Mouse (Mus musculus) midbrain, embryonic 12.5 days (tissue): Measurements from ENCODE around the gene 6820408C15Rik. TPM values are rescaled to one million over a fixed set of nuclear protein-coding genes. Genes with fewer than 3 reads are reported as not detected.

Source experiments
- ATAC-seq: fragments of 200-750 bp; cut with Nextera tagmentation; 2 replicates; pipeline ENCODE4 v1.8.0; 2017; ENCODE audit warnings: low read depth, moderate TSS enrichment, moderate library complexity; ENCODE audit not compliant: low FRiP score
- H3K27ac ChIP-seq: fragments of 300-500 bp; sonication (generic); replicated peaks from 2 replicates; pipeline ENCODE4 v1.5.1; 2016; ENCODE audit warnings: mild to moderate bottlenecking
- H3K27me3 ChIP-seq: fragments of 300-500 bp; sonication (generic); 2 replicates; pipeline ENCODE4 v1.6.1; 2016; ENCODE audit warnings: mild to moderate bottlenecking
- H3K36me3 ChIP-seq: fragments of 300-500 bp; sonication (generic); 2 replicates; pipeline ENCODE4 v1.6.1; 2016
- H3K4me1 ChIP-seq: fragments of 300-500 bp; sonication (generic); 2 replicates; pipeline ENCODE4 v1.6.1; 2016
- H3K4me2 ChIP-seq: fragments of 300-500 bp; sonication (generic); replicated peaks from 2 replicates; pipeline ENCODE4 v1.6.1; 2016; ENCODE audit warnings: mild to moderate bottlenecking, moderate library complexity
- H3K4me3 ChIP-seq: fragments of 300-500 bp; sonication (generic); 2 replicates; pipeline ENCODE4 v1.5.1; 2016; ENCODE audit warnings: mild to moderate bottlenecking
- H3K9ac ChIP-seq: fragments of 300-500 bp; sonication (generic); replicated peaks from 2 replicates; pipeline ENCODE4 v1.6.1; 2016; ENCODE audit warnings: mild to moderate bottlenecking, moderate library complexity
- H3K9me3 ChIP-seq: fragments of 300-500 bp; sonication (generic); 2 replicates; pipeline ENCODE4 v1.6.1; 2016; ENCODE audit warnings: mild to moderate bottlenecking
- WGBS: fragments of 180-500 bp; shearing (Covaris S2); methylation state at CpG from one replicate; pipeline ENCODE4 v1.1.7; 2016; 5-methylcytosine and 5-hydroxymethylcytosine counted together
- polyA plus RNA-seq: library from polyadenylated mRNA; unstranded; fragments of >200 nt; fragmentation: Nextera tagmentation; extraction: Ambion mirVana; gene quantifications from 2 replicates; pipeline ENCODE4 v1.2.1, GENCODE M21; 2016

The 6820408C15Rik gene
- polyA plus RNA-seq, 1 experiment from 2014 or later: 0.54 TPM

GRCm38 (mm10) chr2:152443281-152443680 is 27.9 kb downstream of the 6820408C15Rik start:
- ATAC-seq: no peak

GRCm38 (mm10) chr2:152446642-152447041 is 31.3 kb downstream of the 6820408C15Rik start:
- WGBS: 69% methylated on average over 2 of the region's 2 CpGs
- Histone ChIP-seq H3K27me3 (0 out of 2 replicates have a peak, but pooled peaks cover 5% of the 10 kb centered on the region), H3K4me2 (no peak overlapping the region), H3K4me1 (no peaks in the 10 kb centered on the region), H3K9ac (no peak overlapping the region), H3K9me3 (no peaks in the 10 kb centered on the region), H3K27ac (no peak overlapping the region), H3K4me3 (no peak overlapping the region), H3K36me3 (no peaks in the 10 kb centered on the region)
- no peak for ATAC-seq

More at GRCm38 (mm10) chr2:152443281-152443680, 27.9 kb downstream of the 6820408C15Rik start:
- no peak overlapping the region for H3K4me3 ChIP-seq
- H3K4me1 ChIP-seq: no peaks in the 10 kb centered on the region
- H3K4me2 ChIP-seq: no peak overlapping the region
- H3K27me3 ChIP-seq: no peaks in the 10 kb centered on the region
- H3K27ac ChIP-seq: no peak overlapping the region
- no peaks in the 10 kb centered on the region for H3K36me3 ChIP-seq
- WGBS: 88% methylated on average over 8 of the region's 8 CpGs
- H3K9me3 ChIP-seq: no peaks in the 10 kb centered on the region
- H3K9ac ChIP-seq: no peak overlapping the region

DNA sequence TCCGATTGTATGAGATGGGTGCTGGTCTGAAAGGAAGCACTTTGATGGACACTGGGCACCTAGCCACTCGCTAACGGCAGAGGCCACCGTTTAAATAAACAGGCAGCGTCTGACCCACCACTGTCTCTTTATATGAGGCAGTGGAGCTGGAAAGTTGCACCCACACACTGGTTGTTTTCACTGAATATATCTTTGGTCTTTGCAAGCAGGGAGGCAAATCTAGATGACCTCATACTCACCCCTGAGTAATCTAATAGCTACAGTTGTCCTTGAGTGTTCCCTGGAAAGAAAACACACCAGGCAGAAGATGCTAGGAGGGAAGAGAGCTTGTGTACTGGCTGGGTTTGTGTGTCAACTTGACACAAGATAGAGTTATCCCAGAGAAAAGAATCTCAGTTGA is 32.1 kb downstream of the 6820408C15Rik start:
- Histone ChIP-seq H3K27ac (no peak overlapping the region), H3K9ac (no peak overlapping the region), H3K27me3 (0 out of 2 replicates have a peak, but pooled peaks cover 5% of the 10 kb centered on the region), H3K36me3 (no peaks in the 10 kb centered on the region), H3K9me3 (no peaks in the 10 kb centered on the region), H3K4me2 (no peak overlapping the region), H3K4me3 (no peak overlapping the region), H3K4me1 (no peaks in the 10 kb centered on the region)
- no peak for ATAC-seq
- 55% methylated on average over 5 of the region's 5 CpGs for WGBS

GRCm38 (mm10) chr2:152450241-152450640 is 34.9 kb downstream of the 6820408C15Rik start:
- 2% methylated on average over 5 of the region's 5 CpGs for WGBS

DNA sequence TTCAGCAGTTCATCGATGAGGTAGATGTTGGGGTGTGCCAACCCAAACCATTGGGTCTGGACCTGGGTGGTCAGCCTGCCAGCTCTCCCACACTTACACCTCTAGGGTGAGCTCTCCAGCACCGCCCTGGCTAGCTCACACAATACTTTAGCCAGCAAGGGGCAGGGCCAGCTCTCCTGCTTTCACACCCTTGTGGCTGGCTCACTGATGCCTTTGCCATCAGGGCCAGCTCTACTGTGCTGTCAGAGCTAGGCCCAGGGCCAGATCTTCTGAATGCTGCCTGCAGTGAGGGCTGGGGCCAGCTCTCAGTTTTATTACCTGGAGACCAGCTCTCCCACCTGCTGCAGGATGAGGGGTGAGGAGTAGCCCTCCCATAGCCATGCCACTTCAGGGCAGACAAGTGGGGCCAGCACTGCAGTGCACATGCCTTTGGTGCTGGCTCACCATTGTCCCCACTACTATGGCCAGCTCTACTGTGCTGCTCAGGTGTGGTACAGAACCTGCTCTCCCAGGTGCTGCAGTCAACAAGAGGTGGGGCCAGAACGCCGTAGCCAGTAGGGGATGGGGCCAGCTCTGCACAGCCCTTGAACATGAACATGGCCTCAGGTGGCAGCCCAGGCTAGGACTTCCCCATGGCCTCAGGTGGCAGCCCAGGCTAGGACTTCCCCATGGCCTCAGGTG is 36.9 kb downstream of the 6820408C15Rik start:
- Histone ChIP-seq H3K4me1 (no peaks in the 10 kb centered on the region), H3K27ac (no peak overlapping the region), H3K36me3 (no peaks in the 10 kb centered on the region), H3K4me2 (no peak overlapping the region), H3K9ac (no peak overlapping the region), H3K27me3 (0 out of 2 replicates have a peak, but pooled peaks cover 5% of the 10 kb centered on the region), H3K4me3 (no peak overlapping the region), H3K9me3 (no peaks in the 10 kb centered on the region)
- ATAC-seq: no peak
- WGBS: 74% methylated on average over 4 of the region's 4 CpGs

More at GRCm38 (mm10) chr2:152450241-152450640, 34.9 kb downstream of the 6820408C15Rik start:
- Histone ChIP-seq H3K4me1 (no peaks in the 10 kb centered on the region), H3K9me3 (no peaks in the 10 kb centered on the region), H3K27ac (no peak overlapping the region), H3K4me2 (no peak overlapping the region), H3K36me3 (no peaks in the 10 kb centered on the region), H3K9ac (no peak overlapping the region), H3K27me3 (0 out of 2 replicates have a peak, but pooled peaks cover 5% of the 10 kb centered on the region), H3K4me3 (no peak overlapping the region)
- no peak for ATAC-seq

GRCm38 (mm10) chr2:152459241-152459640 is 43.9 kb downstream of the 6820408C15Rik start:
- no peak for ATAC-seq
- no peaks in the 10 kb centered on the region for H3K27me3 ChIP-seq
- no peaks in the 10 kb centered on the region for H3K36me3 ChIP-seq
- no peak overlapping the region for H3K9ac ChIP-seq
- H3K4me2 ChIP-seq: no peak overlapping the region
- no peak overlapping the region for H3K4me3 ChIP-seq
- no peak overlapping the region for H3K27ac ChIP-seq
- no peaks in the 10 kb centered on the region for H3K9me3 ChIP-seq
- H3K4me1 ChIP-seq: no peaks in the 10 kb centered on the region
- 78% methylated on average over 13 of the region's 13 CpGs for WGBS

- ATAC-seq: no peak
- Histone ChIP-seq H3K4me2 (no peak within 1 kb of the TSS), H3K9me3 (no peaks in the 10 kb centered on the region), H3K27me3 (no peaks in the 10 kb centered on the region), H3K36me3 (no peaks in the 10 kb centered on the region), H3K9ac (no peak within 1 kb of the TSS), H3K4me1 (no peaks in the 10 kb centered on the region), H3K27ac (no peak within 1 kb of the TSS), H3K4me3 (no peak within 1 kb of the TSS)
- WGBS: 86% methylated on average over 3 of the region's 3 CpGs
These were observed 49.3 kb downstream of the 6820408C15Rik start, which contains the start of gene Defb23 for GRCm38 (mm10) chr2:152464570-152465150. TSS of gene Defb23 (minus strand) at chr2:152464620.

DNA sequence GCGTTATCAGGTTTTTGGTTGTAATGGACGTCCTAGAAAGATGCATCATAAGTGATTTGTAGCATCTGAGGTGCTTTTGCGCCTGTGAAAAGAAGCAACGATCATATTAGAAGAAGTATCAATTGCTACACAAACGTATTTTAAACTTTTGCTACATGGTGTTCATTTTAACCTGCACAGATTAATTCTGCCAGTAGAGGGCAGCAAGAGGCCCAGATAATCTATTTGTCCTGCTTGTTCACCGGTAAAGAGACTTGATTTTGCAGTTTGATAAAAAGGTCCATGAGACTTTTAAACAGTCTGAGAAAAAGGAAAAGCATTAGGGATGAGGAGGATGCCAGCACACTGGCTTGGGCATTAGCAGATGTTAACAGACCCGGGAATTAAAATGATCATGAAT is 55.6 kb downstream of the 6820408C15Rik start:
- Histone ChIP-seq H3K4me1 (no peaks in the 10 kb centered on the region), H3K9me3 (no peaks in the 10 kb centered on the region), H3K36me3 (no peaks in the 10 kb centered on the region), H3K27ac (no peak overlapping the region), H3K4me3 (no peak overlapping the region), H3K9ac (no peak overlapping the region), H3K4me2 (no peak overlapping the region), H3K27me3 (no peaks in the 10 kb centered on the region)
- no peak for ATAC-seq
- WGBS: 35% methylated on average over 7 of the region's 7 CpGs

DNA sequence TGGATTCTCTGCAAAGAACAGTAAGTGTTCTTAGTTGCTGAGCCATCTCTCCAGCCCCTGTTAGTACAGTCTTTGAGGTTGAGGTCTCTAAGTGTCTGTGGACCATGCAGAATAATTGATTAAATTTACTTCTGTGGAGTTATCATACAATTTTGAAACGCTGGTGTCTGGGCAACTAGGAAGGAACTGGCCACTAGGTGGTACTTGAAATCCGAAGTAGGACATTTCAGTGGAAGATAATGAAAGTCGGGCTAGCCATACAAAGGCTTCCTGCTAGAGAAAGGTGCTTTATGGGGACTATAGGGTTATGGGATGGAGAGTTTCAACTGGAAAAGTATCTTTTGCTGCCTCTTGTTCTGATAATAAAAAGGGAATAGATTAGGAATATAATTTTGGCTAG is 57.0 kb downstream of the 6820408C15Rik start:
- H3K9ac ChIP-seq: no peak overlapping the region
- H3K36me3 ChIP-seq: no peaks in the 10 kb centered on the region
- H3K27me3 ChIP-seq: no peaks in the 10 kb centered on the region
- no peak overlapping the region for H3K4me2 ChIP-seq
- H3K27ac ChIP-seq: no peak overlapping the region
- H3K4me1 ChIP-seq: no peaks in the 10 kb centered on the region
- WGBS: 37% methylated on average over 3 of the region's 3 CpGs
- no peaks in the 10 kb centered on the region for H3K9me3 ChIP-seq
- no peak overlapping the region for H3K4me3 ChIP-seq
- ATAC-seq: no peak

GRCm38 (mm10) chr2:152476763-152477162 is 61.4 kb downstream of the 6820408C15Rik start, which contains the start of gene Defb20:
TSS of gene Defb20 (plus strand) at chr2:152477063.
- WGBS: 70% methylated on average over 2 of the region's 2 CpGs
- no peak within 1 kb of the TSS for H3K4me3 ChIP-seq
- H3K27ac ChIP-seq: no peak within 1 kb of the TSS
- no peak within 1 kb of the TSS for H3K9ac ChIP-seq
- H3K9me3 ChIP-seq: no peaks in the 10 kb centered on the region
- H3K4me1 ChIP-seq: no peaks in the 10 kb centered on the region
- no peak for ATAC-seq
- H3K27me3 ChIP-seq: no peaks in the 10 kb centered on the region
- no peaks in the 10 kb centered on the region for H3K36me3 ChIP-seq
- no peak within 1 kb of the TSS for H3K4me2 ChIP-seq

- no peaks in the 10 kb centered on the region for H3K4me1 ChIP-seq
- ATAC-seq: no peak
- H3K36me3 ChIP-seq: no peaks in the 10 kb centered on the region
- H3K4me3 ChIP-seq: no peak overlapping the region
- H3K27ac ChIP-seq: no peak overlapping the region
- no peak overlapping the region for H3K9ac ChIP-seq
- 76% methylated on average over 3 of the region's 3 CpGs for WGBS
- H3K4me2 ChIP-seq: no peak overlapping the region
- no peaks in the 10 kb centered on the region for H3K9me3 ChIP-seq
- no peaks in the 10 kb centered on the region for H3K27me3 ChIP-seq
These were observed 65.5 kb downstream of the 6820408C15Rik start for GRCm38 (mm10) chr2:152480881-152481280.

DNA sequence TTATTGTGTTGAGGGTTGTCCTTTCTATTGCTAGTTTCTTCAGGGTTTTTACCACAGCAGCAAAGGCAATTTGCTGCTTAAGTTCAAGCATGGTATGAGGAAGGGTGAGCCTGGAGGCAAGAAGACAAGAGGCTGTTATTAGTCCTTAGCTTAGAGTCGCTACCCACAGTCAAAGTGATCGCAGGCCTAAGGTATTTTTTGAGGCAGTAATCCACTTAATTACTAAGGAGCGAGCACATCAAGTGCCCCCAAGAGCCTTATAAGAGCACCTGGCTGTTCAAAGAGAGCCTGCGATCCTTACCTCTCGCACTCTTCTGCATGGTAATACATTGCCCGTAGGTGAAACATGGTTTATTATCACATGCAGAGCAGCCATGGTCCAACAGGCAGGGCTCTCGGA is 66.3 kb downstream of the 6820408C15Rik start:
- no peaks in the 10 kb centered on the region for H3K4me1 ChIP-seq
- no peak overlapping the region for H3K27ac ChIP-seq
- no peaks in the 10 kb centered on the region for H3K36me3 ChIP-seq
- no peaks in the 10 kb centered on the region for H3K27me3 ChIP-seq
- no peak overlapping the region for H3K9ac ChIP-seq
- no peak for ATAC-seq
- no peaks in the 10 kb centered on the region for H3K9me3 ChIP-seq
- no peak overlapping the region for H3K4me3 ChIP-seq
- 90% methylated on average over 7 of the region's 7 CpGs for WGBS
- H3K4me2 ChIP-seq: no peak overlapping the region
